Mouse (Mus musculus) heart, adult 18-20 months (tissue): ENCODE measurements around the gene Ky. TPM values are rescaled to one million over a fixed set of nuclear protein-coding genes. Genes with fewer than 3 reads are reported as not detected.

ENCODE experiments used
- DNase-seq, 2 experiments: peaks; one replicate each; pipeline ENCODE4 v3.0.0; 2021 to 2022; ENCODE audit warnings: mixed read lengths in 1 of 2
- total RNA-seq, 2 experiments: library from RNA; stranded (reverse); gene quantifications; 2 replicates each; pipeline ENCODE4 v1.2.3; 2021

The Ky gene
- total RNA-seq, 2 experiments from 2014 or later: 7.3 to 12.2 TPM

DNA sequence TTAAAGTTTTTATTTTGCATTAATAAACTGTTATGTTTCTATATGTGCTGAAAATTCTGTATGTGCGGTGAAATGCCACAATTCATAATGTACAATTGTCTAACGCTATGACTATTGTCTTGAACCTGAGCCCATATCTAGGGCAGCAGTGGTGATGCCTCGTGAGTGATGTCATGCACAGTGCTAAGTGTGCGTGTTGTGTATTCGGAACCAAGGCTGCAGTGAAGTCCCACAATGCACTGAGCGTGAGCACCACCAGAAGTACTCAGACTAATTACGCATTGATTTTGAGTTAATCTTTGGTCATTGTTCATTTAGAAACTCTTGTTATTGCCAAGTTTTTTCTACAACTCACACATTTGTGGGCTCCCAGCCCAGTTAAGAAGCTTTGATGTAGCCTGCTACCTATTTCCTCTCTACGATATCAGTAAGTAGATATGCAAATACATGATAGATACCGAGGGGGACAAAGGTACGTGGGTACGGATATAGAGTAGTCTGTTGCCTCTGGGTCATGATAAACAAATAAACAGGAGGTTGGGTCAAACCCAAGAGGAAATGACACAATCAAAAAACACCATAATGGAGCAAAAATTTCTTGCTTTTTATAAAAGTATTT is 3.4 kb upstream of the Ky start:
- DNase-seq: no peak

- peak; percentile 63 to 74 for DNase-seq
These were observed 703 bp upstream of the Ky start for GRCm38 (mm10) chr9:102504716-102505378.

DNA sequence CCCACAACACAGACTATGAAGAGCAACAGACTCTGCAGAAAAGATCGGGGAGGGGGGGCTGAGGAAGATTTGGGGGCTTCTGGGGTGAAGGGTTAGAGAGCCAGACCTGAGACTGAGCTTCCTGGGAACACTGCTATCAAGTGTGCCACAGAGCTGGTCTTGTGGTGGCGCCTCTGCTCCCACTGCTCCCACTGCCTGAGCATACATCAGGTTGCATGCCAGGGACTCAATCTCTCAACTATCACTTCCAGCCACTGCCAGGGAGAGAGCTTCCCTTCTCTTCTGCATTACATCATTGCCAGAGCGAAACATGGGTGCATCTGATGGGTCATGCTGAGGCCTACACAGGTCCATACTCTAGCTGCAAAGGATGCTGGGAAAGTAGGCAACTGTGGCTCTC is 2.8 kb downstream of the Ky start:
- DNase-seq: no peak

DNA sequence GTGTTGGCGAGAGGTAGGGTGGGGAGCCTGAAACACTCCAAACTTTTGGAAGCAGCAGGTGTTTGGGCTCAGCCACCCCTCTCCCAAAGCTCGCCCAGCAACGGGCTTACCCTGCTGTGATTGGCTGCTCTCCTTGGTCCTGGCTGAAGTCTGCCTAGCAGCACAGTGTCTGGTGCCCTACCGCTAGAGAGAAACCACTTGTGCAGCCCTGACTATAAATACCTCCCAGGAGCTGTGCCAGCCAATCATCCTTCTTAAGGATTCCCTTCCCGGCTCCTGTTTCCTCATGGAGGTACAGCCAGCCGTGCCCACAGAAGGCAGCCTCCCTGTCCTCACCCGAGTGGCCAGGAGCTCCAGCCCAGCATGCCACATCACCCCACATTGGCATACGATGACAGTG is 5.9 kb downstream of the Ky start:
- DNase-seq: peak; percentile 80 to 88

GRCm38 (mm10) chr9:102513578-102513977 is 8.0 kb downstream of the Ky start:
- DNase-seq: no peak

DNA sequence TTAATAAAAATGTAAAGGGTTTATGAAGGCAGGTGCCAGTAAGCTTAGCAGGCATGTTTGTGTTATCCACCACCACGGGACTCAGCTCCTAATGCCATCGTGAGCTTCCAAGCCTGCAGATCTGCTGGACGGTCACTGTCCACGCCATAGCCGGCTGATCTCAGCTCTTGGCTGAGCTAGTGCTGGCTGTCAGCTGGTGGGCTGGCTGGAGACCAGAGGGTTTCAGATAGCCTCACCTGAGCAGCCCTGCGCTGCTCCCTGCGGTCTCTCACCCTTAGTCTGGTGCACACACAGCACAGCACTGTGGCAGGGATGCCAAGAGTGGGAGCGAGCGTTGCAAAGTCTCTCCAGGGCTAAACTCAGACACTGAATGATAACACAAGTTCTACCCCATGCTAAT is 12.9 kb downstream of the Ky start:
- DNase-seq: peak; percentile 73 to 83

DNA sequence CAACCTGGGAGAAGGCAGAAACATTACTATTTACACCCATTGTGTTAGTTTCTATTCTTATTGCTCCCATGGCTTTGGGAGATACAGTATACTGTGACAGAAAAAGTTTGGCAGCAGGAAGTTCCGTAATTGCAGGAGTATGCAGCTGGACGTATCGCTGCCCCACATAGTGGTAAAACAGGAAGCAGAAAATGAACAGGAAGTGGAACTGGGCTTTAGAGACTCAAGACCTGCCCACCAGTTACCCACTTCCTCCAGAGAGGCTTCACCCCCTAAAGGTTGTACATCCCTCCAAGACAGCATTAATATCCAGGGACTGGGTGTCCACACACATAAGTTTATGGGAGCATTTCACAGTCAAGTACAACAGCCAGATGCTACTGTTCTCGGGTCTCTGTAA is 15.8 kb downstream of the Ky start:
- no peak for DNase-seq

GRCm38 (mm10) chr9:102528106-102528505 is 22.6 kb downstream of the Ky start:
- DNase-seq: no peak

GRCm38 (mm10) chr9:102528561-102528960 is 23.0 kb downstream of the Ky start:
- DNase-seq: no peak

DNA sequence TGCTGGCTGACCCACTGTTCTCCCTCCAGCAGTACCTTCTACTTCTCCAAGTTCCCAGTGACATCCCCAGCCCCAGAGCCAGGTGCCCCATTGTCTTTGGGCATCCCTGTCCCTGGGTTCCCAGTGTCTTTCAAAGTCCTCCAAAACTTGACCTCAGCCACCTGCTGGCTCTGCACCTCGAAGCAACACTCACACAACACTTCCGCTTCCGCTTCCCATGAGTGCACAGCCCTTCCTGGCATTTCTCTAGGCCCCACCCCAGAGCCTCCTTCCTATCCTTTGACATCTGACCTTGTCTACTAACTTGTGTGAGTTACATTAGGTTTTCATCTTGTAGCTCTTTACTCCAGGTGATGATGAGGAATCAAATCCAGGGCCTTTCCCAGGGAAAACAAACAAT is 23.5 kb downstream of the Ky start:
- no peak for DNase-seq

DNA sequence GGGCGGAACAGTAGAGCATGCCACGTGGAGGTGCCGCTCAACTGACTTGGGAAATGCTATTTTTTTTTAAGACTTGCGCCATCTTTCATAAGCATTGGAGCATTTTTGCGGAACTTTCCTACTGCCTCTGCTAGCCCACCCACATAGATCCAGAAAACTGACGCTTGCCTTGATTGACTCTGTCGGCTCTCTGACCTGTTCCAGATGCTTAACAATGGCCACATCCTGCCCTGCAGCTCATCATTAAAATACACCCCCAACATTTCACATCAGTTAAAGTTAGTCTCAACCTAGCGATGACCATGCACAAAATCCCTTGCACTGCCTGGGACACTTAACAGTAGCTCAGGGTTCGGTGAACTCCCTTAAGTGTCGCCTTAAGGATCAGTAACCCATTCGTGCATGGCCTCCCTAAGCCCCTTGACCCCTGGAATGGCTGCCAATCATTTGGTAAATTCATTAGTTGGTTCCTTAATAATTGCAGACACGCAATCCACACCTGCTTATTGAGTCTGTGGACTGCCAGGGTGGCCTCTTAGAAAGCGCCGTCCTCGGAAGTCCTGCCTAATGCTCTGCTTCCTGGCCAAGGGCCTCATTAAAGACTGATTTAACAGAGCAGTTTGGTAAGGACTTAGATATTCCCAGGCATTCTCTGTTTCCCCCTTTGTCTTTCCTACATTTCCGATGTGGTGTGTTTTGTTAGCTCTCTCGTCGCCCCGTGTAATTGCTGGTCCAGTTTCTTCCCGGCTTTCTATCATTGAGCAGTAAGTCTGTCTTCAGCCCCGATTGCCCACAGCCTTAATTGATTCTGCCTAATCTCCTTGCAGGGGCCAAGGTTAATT is 25.7 kb downstream of the Ky start:
- DNase-seq: no peak

- DNase-seq: no peak
These were observed 31.4 kb downstream of the Ky start for GRCm38 (mm10) chr9:102536968-102537367.

DNA sequence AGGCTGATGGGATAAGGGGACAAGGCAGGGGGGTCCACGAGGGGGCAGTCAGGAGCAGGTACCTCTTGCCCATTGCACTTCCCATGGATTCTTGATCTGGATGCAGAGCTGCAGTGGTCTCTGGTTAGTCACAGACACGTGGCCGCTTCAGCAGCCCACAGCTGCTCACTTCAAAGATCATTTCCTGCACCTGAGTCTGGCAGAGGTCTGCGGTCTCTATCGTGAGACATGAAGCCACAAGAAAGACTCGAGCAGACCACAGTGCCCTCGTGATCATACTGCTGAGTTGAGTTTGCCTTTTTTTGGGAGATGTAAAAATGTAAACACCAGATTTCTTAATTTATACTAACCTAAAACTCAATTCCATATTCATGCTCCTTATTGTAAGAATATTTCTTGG is 34.1 kb downstream of the Ky start:
- DNase-seq: no peak

DNA sequence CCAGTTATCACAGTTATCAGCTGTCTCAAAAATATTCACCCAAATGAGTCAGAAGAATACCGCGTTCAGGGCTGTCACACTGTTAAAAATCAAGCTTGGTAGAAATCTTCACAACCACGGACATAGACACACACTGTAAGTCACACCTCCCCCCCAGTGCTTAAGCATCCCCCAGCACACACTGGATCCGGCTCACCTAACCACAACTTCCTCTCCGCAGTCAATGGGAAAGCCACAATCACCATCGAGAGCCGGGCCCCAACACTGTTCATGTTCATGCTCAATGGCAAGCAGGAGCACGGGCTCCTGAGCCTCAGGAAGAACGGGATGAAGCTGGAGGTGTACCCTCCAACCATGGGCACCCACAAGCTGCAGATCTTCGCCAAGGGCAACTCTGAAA is 36.1 kb downstream of the Ky start:
- DNase-seq: no peak

DNA sequence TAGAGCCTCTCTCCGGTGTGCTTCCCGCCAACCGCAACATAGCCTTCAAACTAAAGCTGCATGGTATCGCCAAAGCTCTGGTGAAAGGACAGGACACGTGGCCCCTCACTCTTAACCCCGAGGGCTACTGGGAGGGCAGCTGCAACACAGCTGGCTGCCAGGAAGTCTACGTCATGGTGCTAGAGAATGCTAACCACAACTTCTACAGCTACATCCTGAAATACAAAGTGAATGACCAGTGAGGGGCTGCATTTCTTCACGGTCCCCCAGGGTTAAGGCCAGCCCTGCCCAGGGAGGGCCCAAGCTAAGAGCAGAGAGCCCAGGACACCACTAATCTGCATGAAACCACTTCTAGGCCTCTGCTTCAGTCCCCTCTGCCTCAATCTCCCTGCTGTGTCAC is 37.0 kb downstream of the Ky start:
- no peak for DNase-seq

DNA sequence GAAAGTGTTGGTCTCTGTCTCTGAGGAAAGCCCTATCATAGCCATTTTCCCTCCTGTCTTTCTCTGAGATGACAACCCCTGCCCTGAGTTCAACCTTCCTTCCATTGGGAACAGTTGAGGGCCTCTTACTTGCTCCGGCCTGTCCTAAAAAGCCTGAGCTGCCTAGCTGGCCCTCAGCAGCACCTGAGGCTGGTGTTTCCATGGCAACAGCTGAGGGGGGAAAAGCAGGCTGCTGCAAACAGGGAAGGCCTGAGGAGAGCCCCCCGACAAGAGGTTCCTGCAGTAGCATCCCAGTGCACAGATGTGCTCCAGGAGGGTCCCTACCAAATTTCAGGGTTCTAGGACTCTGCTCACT is 38.2 kb downstream of the Ky start:
- DNase-seq: no peak

- no peak for DNase-seq
These were observed 38.7 kb downstream of the Ky start for GRCm38 (mm10) chr9:102544116-102544772.

DNA sequence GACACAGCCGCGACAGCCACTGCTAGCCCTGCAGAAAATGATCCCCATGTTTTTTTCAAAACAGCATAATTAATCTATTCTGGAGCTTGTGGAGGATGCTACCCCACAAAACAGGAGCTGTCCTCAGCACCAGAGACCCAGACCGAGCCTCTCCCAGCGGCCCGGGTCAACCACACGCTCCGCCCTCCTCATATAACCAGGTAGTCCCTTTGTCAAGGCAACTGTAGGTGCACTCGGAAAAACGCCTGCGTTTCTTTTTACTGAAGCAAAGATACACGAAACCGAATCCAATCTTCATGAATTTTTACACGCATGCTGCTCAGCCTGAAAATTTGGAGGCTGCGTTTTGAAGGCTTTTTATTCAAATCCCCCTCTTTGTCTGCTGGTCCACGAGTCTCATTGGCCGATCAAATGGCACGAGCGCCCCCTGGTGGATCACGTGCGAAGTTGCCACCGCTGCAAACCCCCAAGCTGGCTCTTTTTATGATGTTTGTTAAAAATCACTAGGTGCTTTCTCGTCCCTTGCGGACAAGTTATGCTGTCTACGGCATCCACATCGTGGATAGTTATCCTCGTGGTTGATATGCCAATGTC is 39.3 kb downstream of the Ky start:
- peak; percentile 71 to 94 for DNase-seq

GRCm38 (mm10) chr9:102545406-102546255 is 40.1 kb downstream of the Ky start:
- no peak for DNase-seq

- no peak for DNase-seq
These were observed 40.9 kb downstream of the Ky start for GRCm38 (mm10) chr9:102546256-102547027.

- no peak for DNase-seq
These were observed 41.4 kb downstream of the Ky start for GRCm38 (mm10) chr9:102547028-102547354.
